Mouse (Mus musculus) spleen, adult 2 months (tissue): Measurements from ENCODE around the gene Nlrc5. TPM values are rescaled to one million over a fixed set of nuclear protein-coding genes. Genes with fewer than 3 reads are reported as not detected.

Source experiments
- DNase-seq, 2 experiments: peaks; one replicate each; pipeline versions ENCODE4 v3.0.0 to v3.0.0-alpha.2; 2012 to 2021; ENCODE audit warnings: low spot score in 2 of 2, low read depth in 1 of 2
- H3K27ac ChIP-seq: fragments of 200-500 bp; 2 replicates; pipeline ENCODE4 v1.5.1; 2012; ENCODE audit warnings: low read length, inconsistent platforms; ENCODE audit not compliant: insufficient read depth
- H3K27me3 ChIP-seq: fragments of 200-500 bp; 2 replicates; pipeline ENCODE4 v1.6.1; 2012; ENCODE audit warnings: mild to moderate bottlenecking, moderate library complexity, low read length, inconsistent platforms; ENCODE audit not compliant: control insufficient read depth, insufficient read depth
- H3K36me3 ChIP-seq: fragments of 200-500 bp; 2 replicates; pipeline ENCODE4 v1.6.1; 2012; ENCODE audit warnings: mild to moderate bottlenecking, low read length, inconsistent platforms; ENCODE audit not compliant: control insufficient read depth, insufficient read depth
- H3K4me1 ChIP-seq: fragments of 200-500 bp; 2 replicates; pipeline ENCODE4 v1.6.1; 2011; ENCODE audit warnings: inconsistent platforms; ENCODE audit not compliant: control insufficient read depth, insufficient read depth, insufficient read length
- H3K4me3 ChIP-seq: fragments of 200-500 bp; 2 replicates; pipeline ENCODE4 v1.5.1; 2011; ENCODE audit warnings: mild to moderate bottlenecking, inconsistent platforms; ENCODE audit not compliant: insufficient read depth, insufficient read length; ENCODE audit errors: extremely low read depth
- CTCF ChIP-seq: fragments of 200-500 bp; IDR thresholded peaks from 2 replicates; pipeline ENCODE4 v1.5.1; 2011; ENCODE audit warnings: mild to moderate bottlenecking, inconsistent platforms; ENCODE audit not compliant: insufficient read depth, insufficient read length, insufficient replicate concordance; ENCODE audit errors: extremely low read depth
- POLR2A ChIP-seq: fragments of 200-500 bp; IDR thresholded peaks from 2 replicates; pipeline ENCODE4 v1.6.1; 2011; ENCODE audit warnings: low read depth, low read length, inconsistent platforms
- WGBS: fragments of 180-500 bp; shearing (Covaris S2); methylation state at CpG from one replicate; pipeline ENCODE4 v1.1.7; 2018; 5-methylcytosine and 5-hydroxymethylcytosine counted together
- polyA plus RNA-seq: library from polyadenylated mRNA; depleted of rRNA; stranded (reverse); fragments of >200 nt; gene quantifications from 2 replicates; pipeline ENCODE4 v1.2.3, GENCODE M21; 2012; rRNA removed

The Nlrc5 gene
- polyA plus RNA-seq, 1 experiment: 47.3 TPM

DNA sequence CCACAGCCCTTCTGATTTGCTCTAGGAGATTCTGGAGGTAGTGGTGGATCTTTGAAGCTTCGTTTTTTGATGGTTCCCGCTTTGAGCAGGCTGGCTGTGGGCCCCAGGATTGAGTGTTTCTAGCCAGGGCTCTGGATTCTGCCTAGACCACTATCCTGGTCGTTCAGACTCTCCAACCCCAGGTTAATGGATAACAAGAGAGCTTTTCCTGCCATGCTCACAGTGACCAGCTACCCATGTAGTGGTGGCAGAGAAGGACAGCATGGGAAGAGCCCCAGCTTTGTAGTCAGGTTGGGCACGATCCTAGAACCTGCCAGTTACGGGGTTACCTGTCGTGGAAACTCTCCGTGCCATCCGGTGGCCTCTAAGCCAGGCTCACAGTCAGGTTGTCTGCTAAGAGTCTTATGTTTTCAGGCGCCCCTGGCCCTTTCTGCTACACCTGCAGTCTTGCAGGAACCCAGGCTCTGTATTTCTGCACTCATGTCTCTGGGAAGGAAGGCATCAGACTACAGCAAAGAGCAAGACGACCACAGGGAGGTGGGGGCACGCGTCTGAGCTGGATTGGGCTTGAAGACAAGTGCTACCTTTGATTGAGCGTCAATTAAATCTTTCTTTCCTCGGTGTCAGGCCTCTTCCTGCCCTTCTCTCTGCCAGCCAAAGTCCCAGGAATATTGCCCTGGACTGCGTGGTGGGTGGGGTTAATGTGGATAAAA is 132.4 kb downstream of the Nlrc5 start:
- H3K27ac ChIP-seq: no peak overlapping the region
- H3K36me3 ChIP-seq: no peaks in the 10 kb centered on the region
- TF ChIP-seq CTCF (no peak), POLR2A (no peak)
- H3K27me3 ChIP-seq: no peaks in the 10 kb centered on the region
- no peaks in the 10 kb centered on the region for H3K4me1 ChIP-seq
- H3K4me3 ChIP-seq: no peak overlapping the region
- WGBS: 86% methylated on average over 15 of the region's 15 CpGs
- no peak for DNase-seq

DNA sequence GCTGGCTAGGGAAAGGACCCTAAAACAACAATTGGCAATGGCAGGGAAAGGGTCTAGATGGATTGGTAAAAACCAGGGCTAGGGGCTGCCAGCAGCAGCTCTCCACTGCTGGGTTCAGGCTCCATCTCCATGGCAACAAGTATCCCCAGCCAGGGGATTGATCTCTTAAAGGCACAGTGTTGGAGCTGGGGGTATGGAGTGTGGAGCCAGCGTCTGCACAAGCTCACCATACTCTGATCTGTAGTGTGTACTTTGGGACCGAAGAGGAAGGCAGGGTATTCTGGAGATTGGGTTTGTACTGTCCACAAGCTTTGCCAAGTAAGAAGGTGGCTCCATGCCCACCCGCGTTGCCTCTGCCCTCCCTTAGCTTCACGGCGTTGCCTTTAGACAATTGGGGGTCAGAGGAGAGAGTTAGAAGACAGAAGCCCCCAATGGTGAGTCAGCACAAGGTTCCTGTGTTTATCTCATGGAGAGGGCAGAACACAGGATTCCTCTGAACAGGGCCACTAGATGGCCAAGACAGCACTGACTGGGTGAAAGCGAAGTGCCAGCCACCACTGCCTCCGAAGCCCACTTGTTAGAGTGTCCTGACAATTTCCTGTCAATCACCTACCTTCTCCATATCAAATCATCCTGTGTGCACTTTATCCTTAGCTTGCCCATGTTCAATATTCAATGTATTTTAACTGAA is 133.1 kb downstream of the Nlrc5 start:
- DNase-seq: no peak
- H3K4me1 ChIP-seq: no peaks in the 10 kb centered on the region
- TF ChIP-seq POLR2A (no peak), CTCF (no peak)
- no peak overlapping the region for H3K4me3 ChIP-seq
- H3K27me3 ChIP-seq: no peaks in the 10 kb centered on the region
- 90% methylated on average over 8 of the region's 8 CpGs for WGBS
- H3K27ac ChIP-seq: no peak overlapping the region
- H3K36me3 ChIP-seq: no peaks in the 10 kb centered on the region

DNA sequence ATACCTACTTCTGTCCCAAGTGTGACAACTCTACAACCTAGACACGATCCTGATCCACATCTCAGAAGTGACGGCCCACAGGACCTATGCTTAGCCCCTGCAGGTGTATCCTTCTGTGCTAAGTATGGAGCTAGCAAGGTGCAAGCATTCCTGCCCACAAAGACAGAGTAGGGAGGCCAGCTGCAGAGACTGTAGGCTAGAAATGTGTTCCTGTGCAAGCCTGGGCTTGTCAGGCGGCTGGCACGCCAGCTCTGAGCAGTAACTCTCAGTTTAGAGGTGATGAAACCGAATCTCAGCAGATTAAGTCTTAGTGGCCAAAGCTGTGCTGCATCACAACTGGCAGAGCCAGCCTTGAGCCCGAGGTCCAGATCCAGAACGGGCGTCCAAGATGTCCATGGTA is 133.9 kb downstream of the Nlrc5 start:
- TF ChIP-seq POLR2A (no peak), CTCF (no peak)
- no peak for DNase-seq
- H3K36me3 ChIP-seq: no peaks in the 10 kb centered on the region
- H3K27ac ChIP-seq: no peak overlapping the region
- no peaks in the 10 kb centered on the region for H3K27me3 ChIP-seq
- H3K4me1 ChIP-seq: no peaks in the 10 kb centered on the region
- WGBS: 88% methylated on average over 8 of the region's 8 CpGs
- H3K4me3 ChIP-seq: no peak overlapping the region

DNA sequence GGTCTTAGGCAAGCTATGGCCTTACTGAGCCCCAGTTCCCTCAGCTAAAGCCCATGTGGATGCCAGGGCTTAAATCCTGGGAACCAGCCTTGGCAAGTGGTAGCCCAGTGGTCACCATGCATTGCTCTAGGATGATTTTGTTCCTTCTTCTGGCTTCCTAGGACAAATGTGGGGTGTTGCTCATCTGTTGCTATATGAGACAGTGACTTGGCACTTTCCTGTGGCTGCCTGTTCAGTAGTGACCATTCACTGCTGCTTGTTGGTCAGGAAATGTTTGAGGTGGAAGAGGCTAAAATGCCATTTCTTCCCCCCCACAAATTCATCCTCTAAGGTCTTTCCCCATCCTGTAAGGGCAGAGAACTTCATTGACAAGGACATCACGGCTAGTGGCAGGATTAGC is 135.3 kb downstream of the Nlrc5 start:
- no peak for TF ChIP-seq CTCF
- no peak for DNase-seq
- H3K27me3 ChIP-seq: no peaks in the 10 kb centered on the region
- peaks cover 11% of the 10 kb centered on the region for H3K36me3 ChIP-seq
- 91% methylated on average over 1 of the region's 1 CpGs for WGBS
- H3K27ac ChIP-seq: no peak overlapping the region
- no peak overlapping the region for H3K4me3 ChIP-seq
- no peaks in the 10 kb centered on the region for H3K4me1 ChIP-seq

DNA sequence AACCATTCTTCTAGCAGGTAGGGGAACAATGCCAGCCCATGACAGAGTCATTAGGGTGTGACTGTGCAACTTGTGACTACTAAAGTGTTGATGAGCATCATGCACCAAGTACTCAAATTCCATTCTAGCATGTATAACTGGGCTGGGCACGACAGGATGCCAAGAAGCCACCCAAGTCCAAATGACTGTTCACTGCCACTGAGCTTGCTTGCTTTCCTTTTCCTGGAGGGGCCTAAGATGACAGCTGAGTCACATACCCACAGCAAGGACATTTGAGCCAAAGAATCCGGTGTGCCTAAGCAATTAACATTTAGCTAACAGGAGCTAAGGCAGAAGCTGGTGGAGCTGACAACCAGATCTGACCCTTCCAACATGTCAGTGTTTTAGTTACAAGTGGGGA is 137.7 kb downstream of the Nlrc5 start:
- no peak overlapping the region for H3K27ac ChIP-seq
- H3K4me3 ChIP-seq: no peak overlapping the region

DNA sequence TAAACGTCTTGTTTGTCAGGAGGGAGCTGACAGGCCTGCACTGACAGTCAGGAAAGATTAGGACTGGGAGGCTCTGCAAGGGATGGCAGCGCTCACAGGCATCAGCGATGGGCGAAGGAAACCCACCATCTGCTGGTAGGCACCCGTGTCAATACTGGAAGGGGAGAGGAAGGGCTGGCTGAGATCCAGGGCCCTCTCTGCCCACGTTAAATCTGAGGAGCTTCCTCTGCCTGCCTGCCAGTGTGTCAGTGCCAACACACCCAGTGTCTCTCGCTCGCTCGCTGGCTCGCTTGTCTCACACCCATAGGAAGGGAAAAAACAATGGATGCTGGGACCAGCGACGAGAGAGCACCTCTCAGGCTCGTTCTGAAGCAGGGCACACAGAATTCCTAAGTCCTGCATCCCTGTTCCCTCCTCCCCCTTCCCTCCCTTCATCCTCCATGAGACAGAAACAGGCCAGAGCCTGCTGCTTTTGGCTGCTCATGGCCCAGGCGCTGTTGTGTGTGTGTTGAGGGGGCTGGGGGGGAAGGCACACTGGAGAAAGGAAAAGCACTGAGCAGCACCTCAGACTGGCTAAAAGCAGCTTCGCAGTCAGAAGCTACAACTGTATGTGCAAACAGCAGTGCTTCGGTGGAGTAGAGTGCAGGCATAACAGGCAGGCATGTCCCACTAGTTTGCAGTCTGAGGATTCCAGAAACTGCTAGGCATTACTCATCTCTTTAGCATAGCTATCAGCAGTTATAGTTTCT is 140.2 kb downstream of the Nlrc5 start:
- DNase-seq: no peak
- Histone ChIP-seq H3K27me3 (no peaks in the 10 kb centered on the region), H3K27ac (no peak overlapping the region), H3K4me3 (no peak overlapping the region), H3K4me1 (no peaks in the 10 kb centered on the region), H3K36me3 (peaks cover 32% of the 10 kb centered on the region)
- TF ChIP-seq CTCF (no peak), POLR2A (no peak)
- 84% methylated on average over 16 of the region's 16 CpGs for WGBS

More for the DNA sequence above, 137.7 kb downstream of the Nlrc5 start:
- no peaks in the 10 kb centered on the region for H3K27me3 ChIP-seq
- no peak for TF ChIP-seq POLR2A
- TF ChIP-seq CTCF: no peak
- no peaks in the 10 kb centered on the region for H3K4me1 ChIP-seq
- 74% methylated on average over 2 of the region's 2 CpGs for WGBS
- H3K36me3 ChIP-seq: peaks cover 24% of the 10 kb centered on the region
- DNase-seq: no peak

DNA sequence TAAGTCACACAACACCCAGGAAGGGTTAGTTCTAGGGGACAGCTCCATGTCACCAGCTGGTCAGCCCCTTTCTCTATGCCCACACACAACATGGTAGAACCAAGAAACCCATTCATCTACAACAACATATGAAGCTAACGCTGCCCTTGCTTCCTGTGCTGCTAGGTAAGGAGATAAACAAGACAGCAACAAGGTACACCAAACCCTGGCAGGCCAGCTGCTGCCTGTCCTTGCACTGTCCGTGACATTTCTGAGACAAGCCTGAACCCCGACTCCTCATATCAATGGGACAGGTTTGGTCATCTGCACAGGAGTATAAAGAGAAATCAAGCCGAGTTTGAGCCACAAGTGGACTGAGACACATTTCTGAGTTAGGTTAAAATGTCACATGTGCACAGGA is 141.0 kb downstream of the Nlrc5 start:
- H3K27ac ChIP-seq: no peak overlapping the region
- WGBS: 93% methylated on average over 4 of the region's 4 CpGs
- TF ChIP-seq POLR2A: no peak
- no peak for TF ChIP-seq CTCF
- DNase-seq: no peak
- H3K36me3 ChIP-seq: peaks cover 32% of the 10 kb centered on the region
- H3K4me3 ChIP-seq: no peak overlapping the region
- H3K27me3 ChIP-seq: no peaks in the 10 kb centered on the region
- H3K4me1 ChIP-seq: no peaks in the 10 kb centered on the region

Other genes with a start within 250 kb of the Nlrc5 start
- 12.8 and 13.2 TPM in 2 replicates for gene Nup93, start 219.8 kb upstream of the Nlrc5 start, polyA plus RNA-seq
- 1.2 TPM in 2 replicates for gene Slc12a3, start 105.2 kb upstream of the Nlrc5 start, polyA plus RNA-seq
- 198 and 350 TPM in 2 replicates for gene Herpud1, start 47.9 kb upstream of the Nlrc5 start, polyA plus RNA-seq
- 28.6 and 29.7 TPM in 2 replicates for gene Cpne2, start 98.6 kb downstream of the Nlrc5 start, polyA plus RNA-seq
- 5.0 and 5.1 TPM in 2 replicates for gene Rspry1, start 167.6 kb downstream of the Nlrc5 start, polyA plus RNA-seq
- gene Fam192a, start 167.6 kb downstream of the Nlrc5 start, polyA plus RNA-seq: 15.2 and 17.2 TPM in 2 replicates
- 50.2 and 58.3 TPM in 2 replicates for gene Arl2bp, start 232.2 kb downstream of the Nlrc5 start, polyA plus RNA-seq